Mouse (Mus musculus) heart, embryonic 16.5 days (tissue): ENCODE results near the gene Sf3a2. TPM values are rescaled to one million over a fixed set of nuclear protein-coding genes. Genes with fewer than 3 reads are reported as not detected.

Experiments used
- ATAC-seq: fragments of 200-750 bp; cut with Nextera tagmentation; replicated peaks from 2 replicates; pipeline ENCODE4 v1.8.0; 2017; ENCODE audit warnings: moderate number of reproducible peaks; ENCODE audit not compliant: insufficient read depth, low FRiP score; ENCODE audit errors: extremely low read depth
- H3K27ac ChIP-seq: fragments of 300-500 bp; sonication (generic); 2 replicates; pipeline ENCODE4 v1.5.1; 2014; ENCODE audit warnings: mild to moderate bottlenecking, low read length, control low read depth, moderate library complexity
- H3K27me3 ChIP-seq: fragments of 300-500 bp; sonication (generic); 2 replicates; pipeline ENCODE4 v1.6.1; 2014; ENCODE audit warnings: low read length, mixed read lengths; ENCODE audit not compliant: control insufficient read depth, insufficient read depth
- H3K36me3 ChIP-seq: fragments of 300-500 bp; sonication (generic); 2 replicates; pipeline ENCODE4 v1.6.1; 2014; ENCODE audit not compliant: control insufficient read depth, insufficient read depth
- H3K4me1 ChIP-seq: fragments of 300-500 bp; sonication (generic); 2 replicates; pipeline ENCODE4 v1.6.1; 2014; ENCODE audit warnings: low read length, mixed read lengths; ENCODE audit not compliant: control insufficient read depth, insufficient read depth
- H3K4me2 ChIP-seq: fragments of 300-500 bp; sonication (generic); 2 replicates; pipeline ENCODE4 v1.6.1; 2014; ENCODE audit warnings: low read depth, mild to moderate bottlenecking, control low read depth, low read length
- H3K4me3 ChIP-seq: fragments of 300-500 bp; sonication (generic); 2 replicates; pipeline ENCODE4 v1.5.1; 2014; ENCODE audit warnings: mild to moderate bottlenecking, control low read depth, low read length
- H3K9ac ChIP-seq: fragments of 300-500 bp; sonication (generic); 2 replicates; pipeline ENCODE4 v1.6.1; 2014; ENCODE audit warnings: low read length, control low read depth
- H3K9me3 ChIP-seq: fragments of 300-500 bp; sonication (generic); replicated peaks from 2 replicates; pipeline ENCODE4 v1.6.1; 2016; ENCODE audit warnings: low read length; ENCODE audit not compliant: control insufficient read depth
- WGBS: fragments of 180-500 bp; shearing (Covaris S2); extraction: QIAGEN DNeasy Blood & Tissue Kit; methylation state at CpG from one replicate; pipeline ENCODE4 v1.1.7; 2014; 5-methylcytosine and 5-hydroxymethylcytosine counted together
- polyA plus RNA-seq: library from polyadenylated mRNA; unstranded; fragments of >200 nt; fragmentation: Nextera tagmentation; extraction: Ambion mirVana; gene quantifications from 2 replicates; pipeline ENCODE4 v1.2.1, GENCODE M21; 2015

The Sf3a2 gene
- polyA plus RNA-seq, 1 experiment from 2014 or later = 47.7 TPM

DNA sequence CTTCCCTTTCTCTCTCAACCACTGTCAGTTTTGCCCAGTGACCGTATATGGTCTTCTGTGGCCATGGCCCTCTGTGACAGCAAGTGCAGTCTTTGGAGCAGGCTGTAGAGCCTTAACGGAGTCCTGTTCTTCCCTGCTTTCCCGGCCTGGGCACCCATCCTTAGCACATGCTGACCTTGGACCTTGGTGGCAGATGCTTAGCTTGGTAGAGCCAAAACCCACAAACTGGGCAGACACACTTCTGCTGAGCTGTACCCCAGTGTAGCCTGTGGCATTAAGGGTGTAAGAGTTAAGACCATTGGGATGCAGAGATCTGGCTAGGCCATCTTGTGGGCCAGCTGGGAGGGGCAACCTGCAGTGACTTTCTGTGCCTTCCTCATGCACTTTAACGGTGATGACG lies 24.2 kb upstream of the Sf3a2 start:
- H3K36me3 ChIP-seq = peaks cover 45% of the 10 kb centered on the region
- peak overlapping the region; percentile 96 for H3K27ac ChIP-seq
- peak overlapping the region; percentile 49 for H3K9ac ChIP-seq
- H3K4me3 ChIP-seq = no peak overlapping the region
- whole genome bisulfite sequencing = 55% methylated on average over 5 of the region's 5 CpGs
- no peaks in the 10 kb centered on the region for H3K9me3 ChIP-seq
- H3K27me3 ChIP-seq = no peaks in the 10 kb centered on the region
- peaks cover 35% of the 10 kb centered on the region for H3K4me1 ChIP-seq
- peak overlapping the region; percentile 7; the same call in 1 of the 2 replicates for H3K4me2 ChIP-seq
- ATAC-seq = no peak

DNA sequence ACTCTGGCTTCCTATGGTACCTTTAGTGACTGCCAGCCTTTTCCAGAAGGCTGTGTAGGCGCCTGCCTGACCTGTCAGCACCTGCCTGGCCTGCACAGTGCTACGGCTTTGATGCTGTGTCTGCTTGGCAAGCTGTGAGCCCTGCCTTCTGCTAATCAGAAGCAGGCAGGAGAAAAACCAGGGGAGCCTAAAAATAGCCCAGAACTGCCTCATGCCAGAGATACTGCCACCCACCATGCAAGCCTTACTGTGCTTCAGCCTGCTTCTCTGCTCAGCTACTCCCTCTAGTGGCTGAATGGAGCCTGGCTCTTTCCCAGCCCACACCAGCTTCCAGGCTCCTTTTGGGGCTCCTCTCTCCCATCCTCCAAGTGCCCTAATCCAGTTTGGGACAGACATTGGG lies 23.4 kb upstream of the Sf3a2 start:
- peak; percentile 95 for ATAC-seq
- Histone ChIP-seq H3K4me2 (no peak overlapping the region), H3K4me1 (peaks cover 35% of the 10 kb centered on the region), H3K9ac (peak overlapping the region; percentile 56; the same call in 1 of the 2 replicates), H3K27me3 (no peaks in the 10 kb centered on the region), H3K36me3 (peaks cover 46% of the 10 kb centered on the region), H3K9me3 (no peaks in the 10 kb centered on the region), H3K27ac (peak overlapping the region; percentile 96), H3K4me3 (no peak overlapping the region)
- WGBS = 18% methylated on average over 2 of the region's 2 CpGs

DNA sequence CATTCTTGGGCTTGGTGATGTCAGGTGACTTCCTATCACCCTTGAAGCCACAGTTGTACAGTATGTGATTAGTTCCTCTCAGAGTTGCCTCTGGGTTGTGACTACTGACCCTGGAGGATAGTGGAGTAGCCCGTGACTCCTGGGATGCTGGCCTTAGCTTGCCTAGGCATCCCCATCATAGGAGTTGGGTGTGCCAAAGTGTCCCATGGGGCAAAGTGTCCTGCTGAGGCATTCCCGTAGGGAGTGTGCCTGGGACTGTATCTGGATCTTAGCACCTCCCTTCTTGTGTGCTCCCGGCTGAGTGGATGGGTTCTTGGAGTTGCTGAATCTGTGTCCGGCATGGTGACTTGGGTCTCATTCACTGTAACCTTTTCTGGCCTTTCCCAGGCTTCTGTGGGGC lies 23.0 kb upstream of the Sf3a2 start:
- H3K36me3 ChIP-seq = peaks cover 45% of the 10 kb centered on the region
- no peaks in the 10 kb centered on the region for H3K27me3 ChIP-seq
- peak overlapping the region; percentile 56 for H3K9ac ChIP-seq
- peak; percentile 10; the same call in 1 of the 2 replicates for ATAC-seq
- H3K27ac ChIP-seq = peak overlapping the region; percentile 53
- no peaks in the 10 kb centered on the region for H3K9me3 ChIP-seq
- H3K4me2 ChIP-seq = no peak overlapping the region
- H3K4me3 ChIP-seq = no peak overlapping the region
- WGBS = 38% methylated on average over 4 of the region's 4 CpGs
- peaks cover 35% of the 10 kb centered on the region for H3K4me1 ChIP-seq

DNA sequence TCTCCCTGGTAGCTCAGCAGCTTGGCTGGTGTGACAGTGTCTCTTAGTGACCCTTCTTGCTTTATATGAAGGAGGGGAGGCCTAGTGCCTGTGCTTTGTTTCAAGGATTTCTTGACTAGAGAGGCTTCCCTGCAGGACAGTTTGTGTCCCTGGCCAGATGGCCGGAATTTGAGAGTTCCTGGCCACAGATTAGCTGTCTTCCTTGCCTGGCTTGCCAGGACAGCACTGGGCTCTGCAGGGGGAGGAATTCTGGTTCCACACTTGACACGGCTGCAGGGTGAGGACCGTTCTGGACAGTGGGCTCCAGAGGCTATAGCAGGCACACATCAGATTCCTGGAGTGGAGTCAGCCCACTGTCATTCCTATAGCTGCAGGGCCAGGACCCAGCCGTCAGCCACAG lies 22.3 kb upstream of the Sf3a2 start:
- H3K9me3 ChIP-seq = no peaks in the 10 kb centered on the region
- H3K9ac ChIP-seq = peak overlapping the region; percentile 39
- 62% methylated on average over 4 of the region's 4 CpGs for WGBS
- no peak overlapping the region for H3K4me3 ChIP-seq
- peaks cover 35% of the 10 kb centered on the region for H3K4me1 ChIP-seq
- no peak for ATAC-seq
- no peak overlapping the region for H3K4me2 ChIP-seq
- peaks cover 41% of the 10 kb centered on the region for H3K36me3 ChIP-seq
- H3K27me3 ChIP-seq = no peaks in the 10 kb centered on the region
- H3K27ac ChIP-seq = peak overlapping the region; percentile 53

DNA sequence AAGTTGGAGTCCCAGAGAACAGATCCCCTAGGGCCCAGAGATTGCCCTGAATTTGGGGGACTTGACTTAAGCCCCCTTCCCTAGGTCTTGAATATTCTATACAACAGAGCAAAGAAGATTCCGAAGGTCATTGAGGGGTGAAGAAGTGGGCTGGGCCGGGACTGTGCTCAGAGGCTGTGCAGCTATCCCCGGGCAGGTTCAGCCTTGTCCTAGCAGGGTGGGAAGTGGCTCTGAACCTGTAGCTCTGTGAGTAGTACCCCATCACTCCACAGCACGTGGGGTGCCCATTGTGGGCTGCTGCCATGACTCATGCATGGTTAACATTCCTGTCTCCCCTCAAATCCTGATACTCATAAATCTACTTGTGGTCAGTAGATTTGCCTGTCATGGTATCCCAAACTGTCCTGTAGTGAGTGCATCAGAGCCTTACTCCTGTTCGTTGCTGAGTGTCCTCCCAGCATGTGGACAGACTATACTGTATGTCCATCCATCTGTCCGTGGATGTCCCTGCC lies 21.6 kb upstream of the Sf3a2 start:
- H3K27me3 ChIP-seq = no peaks in the 10 kb centered on the region
- peak overlapping the region; percentile 53; the same call in 1 of the 2 replicates for H3K27ac ChIP-seq
- no peak overlapping the region for H3K4me3 ChIP-seq
- H3K9me3 ChIP-seq = no peaks in the 10 kb centered on the region
- no peak overlapping the region for H3K4me2 ChIP-seq
- H3K4me1 ChIP-seq = peaks cover 35% of the 10 kb centered on the region
- no peak for ATAC-seq
- peaks cover 45% of the 10 kb centered on the region for H3K36me3 ChIP-seq
- WGBS = 70% methylated on average over 6 of the region's 6 CpGs
- H3K9ac ChIP-seq = peak overlapping the region; percentile 16; the same call in 1 of the 2 replicates

DNA sequence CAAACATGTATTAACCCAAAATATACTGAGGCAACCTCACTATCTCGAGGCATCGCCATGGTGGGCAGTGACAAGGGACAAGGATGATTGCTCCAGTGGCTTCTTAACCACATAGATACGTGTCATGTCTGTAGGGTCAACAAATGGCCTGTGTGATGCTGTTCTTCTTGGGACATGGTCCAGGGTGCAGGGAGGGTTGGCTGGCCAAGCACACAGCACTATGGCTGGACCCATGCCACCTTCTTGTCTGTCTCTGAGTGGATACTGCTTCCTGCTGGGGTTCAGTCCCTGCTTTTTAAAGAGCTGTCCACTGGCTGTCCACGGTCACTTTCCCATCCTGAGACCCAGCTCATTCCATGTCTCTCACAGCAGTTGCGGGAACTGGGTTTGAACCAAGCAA lies 20.9 kb upstream of the Sf3a2 start:
- WGBS = 89% methylated on average over 5 of the region's 5 CpGs
- no peak for ATAC-seq
- Histone ChIP-seq H3K9me3 (no peaks in the 10 kb centered on the region), H3K4me3 (no peak overlapping the region), H3K27me3 (no peaks in the 10 kb centered on the region), H3K36me3 (peaks cover 43% of the 10 kb centered on the region), H3K27ac (no peak overlapping the region), H3K4me2 (no peak overlapping the region), H3K4me1 (peaks cover 35% of the 10 kb centered on the region), H3K9ac (no peak overlapping the region)

DNA sequence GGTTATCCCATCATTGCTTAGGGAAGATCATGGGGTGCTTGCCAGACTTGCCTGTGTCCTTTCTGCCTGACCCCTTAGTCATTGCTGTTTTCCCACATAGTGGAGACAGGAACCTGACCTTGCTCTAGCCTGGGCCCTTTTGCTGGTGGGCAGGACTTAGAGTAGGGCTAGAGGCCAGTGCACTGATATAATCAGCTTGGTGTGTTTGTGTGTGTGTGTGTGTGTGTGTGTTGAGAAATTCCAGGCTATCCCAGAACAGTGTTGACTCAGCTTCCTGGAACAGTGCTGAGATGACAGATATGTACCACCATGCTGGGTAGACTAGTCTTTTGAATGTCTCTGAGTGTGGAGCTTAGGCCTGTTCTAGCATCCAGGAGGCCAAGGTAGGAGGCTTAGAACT lies 18.4 kb upstream of the Sf3a2 start:
- no peak overlapping the region for H3K27ac ChIP-seq
- H3K4me1 ChIP-seq = peaks cover 18% of the 10 kb centered on the region
- no peak for ATAC-seq
- no peak overlapping the region for H3K9ac ChIP-seq
- H3K4me3 ChIP-seq = no peak overlapping the region
- peaks cover 43% of the 10 kb centered on the region for H3K36me3 ChIP-seq
- no peak overlapping the region for H3K4me2 ChIP-seq
- no peaks in the 10 kb centered on the region for H3K27me3 ChIP-seq
- no peaks in the 10 kb centered on the region for H3K9me3 ChIP-seq

DNA sequence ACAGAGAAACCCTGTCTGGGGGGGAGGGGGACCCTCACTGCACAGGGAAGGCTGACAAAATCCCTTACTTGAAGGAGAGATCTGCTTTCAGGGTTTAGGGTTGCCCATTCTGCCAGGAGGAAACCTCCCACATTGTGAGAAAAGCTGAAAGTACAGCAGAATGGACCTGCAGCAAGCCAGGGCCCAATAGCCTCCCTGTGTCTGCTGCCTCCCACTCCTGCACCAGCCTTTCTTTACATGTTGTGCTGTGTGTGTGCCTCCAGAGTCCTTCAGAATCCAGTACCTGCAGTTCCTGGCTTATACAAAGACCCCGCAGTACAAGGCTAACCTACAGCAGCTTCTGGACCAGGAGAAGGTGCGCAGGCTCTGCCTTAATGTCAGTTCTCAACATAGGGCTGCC lies 13.7 kb upstream of the Sf3a2 start:
- H3K4me3 ChIP-seq = no peak overlapping the region
- H3K9me3 ChIP-seq = no peaks in the 10 kb centered on the region
- ATAC-seq = no peak
- peaks cover 61% of the 10 kb centered on the region for H3K36me3 ChIP-seq
- H3K4me1 ChIP-seq = no peaks in the 10 kb centered on the region
- H3K9ac ChIP-seq = no peak overlapping the region
- no peaks in the 10 kb centered on the region for H3K27me3 ChIP-seq
- 98% methylated on average over 2 of the region's 2 CpGs for WGBS
- no peak overlapping the region for H3K27ac ChIP-seq
- no peak overlapping the region for H3K4me2 ChIP-seq

DNA sequence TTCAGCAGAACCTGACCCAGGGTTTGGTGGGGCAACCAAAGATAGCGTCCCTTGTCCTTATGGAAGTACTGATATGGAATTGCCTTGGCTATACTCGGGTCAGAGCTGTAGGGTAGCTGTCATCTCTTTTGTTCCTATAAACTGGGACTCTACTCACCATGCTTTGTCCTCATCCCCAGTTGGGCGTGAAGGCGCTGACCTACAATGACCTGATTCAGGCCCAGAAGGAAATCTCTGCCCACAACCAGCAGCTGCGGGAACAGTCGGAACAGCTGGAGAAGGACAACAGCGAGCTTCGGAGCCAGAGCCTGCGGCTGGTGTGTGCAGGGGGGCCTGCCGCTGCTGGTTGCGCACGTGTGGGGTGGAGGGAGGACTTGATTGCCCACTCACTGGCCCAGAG lies 13.1 kb upstream of the Sf3a2 start:
- no peak overlapping the region for H3K4me2 ChIP-seq
- H3K36me3 ChIP-seq = peaks cover 62% of the 10 kb centered on the region
- WGBS = 81% methylated on average over 12 of the region's 12 CpGs

More for the DNA sequence above, 13.1 kb upstream of the Sf3a2 start:
- Histone ChIP-seq H3K4me3 (no peak overlapping the region), H3K27ac (no peak overlapping the region), H3K9ac (no peak overlapping the region), H3K27me3 (no peaks in the 10 kb centered on the region), H3K4me1 (no peaks in the 10 kb centered on the region), H3K9me3 (no peaks in the 10 kb centered on the region)
- ATAC-seq = no peak
